Mouse (Mus musculus) intestine, postnatal 0 days (tissue): ENCODE results near the gene Dnaaf1. TPM values are rescaled to one million over a fixed set of nuclear protein-coding genes. Genes with fewer than 3 reads are reported as not detected.

ENCODE experiments used
- ATAC-seq: fragments of 200-750 bp; cut with Nextera tagmentation; 2 replicates; pipeline ENCODE4 v1.8.0; 2017; ENCODE audit warnings: mild to moderate bottlenecking, moderate TSS enrichment, moderate library complexity
- H3K27ac ChIP-seq: fragments of 300-500 bp; sonication (generic); 2 replicates; pipeline ENCODE4 v1.5.1; 2014; ENCODE audit warnings: mild to moderate bottlenecking, low read depth, low read length, moderate library complexity
- H3K27me3 ChIP-seq: fragments of 300-500 bp; sonication (generic); replicated peaks from 2 replicates; pipeline ENCODE4 v1.6.1; 2014; ENCODE audit warnings: low read length, mixed read lengths; ENCODE audit not compliant: control insufficient read depth, insufficient read depth
- H3K36me3 ChIP-seq: fragments of 300-500 bp; sonication (generic); 2 replicates; pipeline ENCODE4 v1.6.1; 2014; ENCODE audit warnings: mild to moderate bottlenecking, moderate library complexity; ENCODE audit not compliant: control insufficient read depth, insufficient read depth
- H3K4me1 ChIP-seq: fragments of 300-500 bp; sonication (generic); replicated peaks from 2 replicates; pipeline ENCODE4 v1.6.1; 2014; ENCODE audit warnings: antibody characterized with exemption, low read length, mixed read lengths; ENCODE audit not compliant: control insufficient read depth, insufficient read depth
- H3K4me2 ChIP-seq: fragments of 300-500 bp; sonication (generic); replicated peaks from 2 replicates; pipeline ENCODE4 v1.6.1; 2014; ENCODE audit warnings: low read depth, mild to moderate bottlenecking, moderate library complexity
- H3K4me3 ChIP-seq: fragments of 300-500 bp; sonication (generic); 2 replicates; pipeline ENCODE4 v1.5.1; 2014; ENCODE audit warnings: low read depth, low read length
- H3K9ac ChIP-seq: fragments of 300-500 bp; sonication (generic); 2 replicates; pipeline ENCODE4 v1.6.1; 2014; ENCODE audit warnings: mild to moderate bottlenecking, low read depth, low read length
- H3K9me3 ChIP-seq: fragments of 300-500 bp; sonication (generic); 2 replicates; pipeline ENCODE4 v1.6.1; 2016; ENCODE audit warnings: mixed run types; ENCODE audit not compliant: control insufficient read depth
- CTCF ChIP-seq: sonication (generic); IDR thresholded peaks from 2 replicates; pipeline ENCODE4 v1.5.1; 2016; ENCODE audit warnings: low read depth, mild to moderate bottlenecking, control low read depth, antibody characterized with exemption, moderate library complexity
- WGBS: fragments of 180-500 bp; shearing (Covaris S2); extraction: QIAGEN DNeasy Blood & Tissue Kit; methylation state at CpG from one replicate; pipeline ENCODE4 v1.1.7; 2014; 5-methylcytosine and 5-hydroxymethylcytosine counted together
- polyA plus RNA-seq: library from polyadenylated mRNA; unstranded; fragments of >200 nt; fragmentation: Nextera tagmentation; extraction: Ambion mirVana; gene quantifications from 2 replicates; pipeline ENCODE4 v1.2.1, GENCODE M21; 2015

Dnaaf1 gene
- polyA plus RNA-seq = 3.6 and 4.2 TPM in 2 replicates

DNA sequence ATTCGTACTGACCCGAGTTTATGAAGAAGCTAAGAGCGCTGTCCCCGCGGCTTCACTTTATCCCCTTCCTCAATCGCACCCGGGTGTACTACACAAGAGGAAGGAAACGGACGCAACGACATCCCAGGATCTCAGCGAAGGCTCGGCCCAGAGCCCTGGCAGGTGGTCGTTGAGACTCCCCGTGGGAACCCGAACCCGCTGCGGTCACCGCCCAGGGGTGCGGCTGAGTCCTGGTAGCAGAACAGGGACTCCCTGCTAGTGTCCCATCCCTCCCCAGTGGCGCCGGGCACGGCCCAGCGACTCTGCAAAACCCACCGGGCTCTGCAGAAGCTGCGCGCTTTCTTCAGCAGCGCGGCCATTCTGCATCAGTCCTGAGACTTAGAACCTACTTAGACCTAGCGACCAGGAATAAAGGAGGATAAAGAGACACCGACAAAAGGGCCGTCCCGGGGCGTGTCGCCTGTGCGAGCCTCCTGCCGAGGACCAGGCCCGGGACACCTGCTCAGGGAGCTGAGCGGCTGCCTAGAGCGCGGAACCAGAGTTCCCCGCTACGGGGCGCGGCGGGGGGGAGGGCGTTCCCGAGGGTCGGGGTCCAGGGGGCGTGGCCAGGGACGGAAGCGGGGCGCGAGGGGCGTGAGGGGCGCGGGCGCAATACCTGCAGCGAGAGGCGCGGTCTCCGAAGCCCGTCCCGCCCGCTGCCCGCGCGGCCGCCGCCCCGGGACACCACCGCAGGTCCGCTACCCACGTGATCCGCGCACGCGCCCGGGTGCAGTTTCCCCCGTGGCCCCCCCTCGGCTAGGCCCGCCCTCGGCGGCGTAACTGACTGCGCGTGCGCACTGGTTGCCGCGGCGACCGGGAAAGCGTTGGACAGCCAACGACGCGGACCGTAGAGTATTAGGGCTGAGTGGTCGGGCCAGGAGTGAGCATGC, at the start of gene Dnaaf1, which contains the start of gene Hsdl1:
TSS of gene Dnaaf1 (plus strand) at position 799 of the 929 bp plus-strand sequence.
TSS of gene Hsdl1 (minus strand) at position 747 of the 929 bp plus-strand sequence.
- under 1% methylated on average over 86 of the region's 97 CpGs for WGBS
- H3K9me3 ChIP-seq = no peaks in the 10 kb centered on the region
- ATAC-seq = peak; percentile 85
- peak within 1 kb of the TSS; percentile 75 for H3K4me3 ChIP-seq
- H3K4me1 ChIP-seq = 0 out of 2 replicates have a peak, but pooled peaks cover 10% of the 10 kb centered on the region
- no peaks in the 10 kb centered on the region for H3K27me3 ChIP-seq
- H3K9ac ChIP-seq = peak within 1 kb of the TSS; percentile 64
- TF ChIP-seq CTCF = peak; percentile 61
- H3K27ac ChIP-seq = peak within 1 kb of the TSS; percentile 88
- no peaks in the 10 kb centered on the region for H3K36me3 ChIP-seq
- peak within 1 kb of the TSS; percentile 99 for H3K4me2 ChIP-seq

DNA sequence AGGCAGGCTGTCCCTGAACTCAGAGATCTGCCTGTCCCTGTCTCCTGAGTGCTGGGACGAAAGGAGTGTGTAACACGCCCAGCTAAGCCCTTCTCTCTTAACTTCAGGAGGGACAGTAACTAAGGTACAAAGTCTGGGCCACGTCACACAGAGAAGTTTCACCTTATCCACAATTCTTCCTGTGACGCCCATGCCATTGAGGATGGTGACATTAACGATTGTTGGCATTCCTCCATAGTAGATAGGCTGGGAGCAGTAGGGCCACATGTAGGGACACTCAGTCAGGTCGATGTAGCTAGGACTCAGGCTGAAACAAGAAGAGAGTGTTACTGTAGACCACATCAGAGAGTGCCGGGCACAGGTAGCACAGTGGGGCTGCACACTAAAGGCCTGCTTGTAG, 46.3 kb upstream of the Dnaaf1 start:
- Histone ChIP-seq H3K9me3 (no peaks in the 10 kb centered on the region), H3K36me3 (peaks cover 82% of the 10 kb centered on the region), H3K4me3 (no peak overlapping the region), H3K4me1 (0 out of 2 replicates have a peak, but pooled peaks cover 3% of the 10 kb centered on the region), H3K27ac (peak overlapping the region; percentile 77), H3K27me3 (no peaks in the 10 kb centered on the region), H3K4me2 (no peak overlapping the region), H3K9ac (no peak overlapping the region)
- WGBS = 50% methylated on average over 7 of the region's 7 CpGs
- ATAC-seq = peak; percentile 83
- TF ChIP-seq CTCF = no peak

DNA sequence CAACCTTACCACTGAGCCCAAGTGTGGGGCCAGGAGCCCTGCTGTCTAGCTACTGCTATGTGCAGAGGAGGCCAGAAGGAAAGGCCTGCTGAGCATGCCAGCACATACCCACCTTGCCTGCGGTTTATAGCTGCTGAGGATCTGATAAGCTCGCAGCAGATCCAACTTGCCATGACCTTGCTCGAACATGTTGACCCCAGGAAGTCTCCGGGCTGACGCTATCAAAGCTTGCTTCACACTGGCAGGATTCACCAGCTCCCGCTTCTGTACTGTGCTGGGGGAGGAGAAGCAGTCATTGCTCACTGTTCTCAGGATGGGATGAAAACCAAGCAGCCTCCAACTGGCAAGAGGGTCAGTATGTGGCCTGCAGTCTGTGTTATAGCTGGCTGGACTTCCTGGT, 44.1 kb upstream of the Dnaaf1 start:
- H3K27ac ChIP-seq = peak overlapping the region; percentile 82
- TF ChIP-seq CTCF = no peak
- ATAC-seq = peak; percentile 36
- no peak overlapping the region for H3K9ac ChIP-seq
- no peak overlapping the region for H3K4me2 ChIP-seq
- no peaks in the 10 kb centered on the region for H3K9me3 ChIP-seq
- no peaks in the 10 kb centered on the region for H3K27me3 ChIP-seq
- H3K4me1 ChIP-seq = 0 out of 2 replicates have a peak, but pooled peaks cover 3% of the 10 kb centered on the region
- H3K4me3 ChIP-seq = no peak overlapping the region
- peaks cover 83% of the 10 kb centered on the region for H3K36me3 ChIP-seq
- 42% methylated on average over 6 of the region's 6 CpGs for WGBS

DNA sequence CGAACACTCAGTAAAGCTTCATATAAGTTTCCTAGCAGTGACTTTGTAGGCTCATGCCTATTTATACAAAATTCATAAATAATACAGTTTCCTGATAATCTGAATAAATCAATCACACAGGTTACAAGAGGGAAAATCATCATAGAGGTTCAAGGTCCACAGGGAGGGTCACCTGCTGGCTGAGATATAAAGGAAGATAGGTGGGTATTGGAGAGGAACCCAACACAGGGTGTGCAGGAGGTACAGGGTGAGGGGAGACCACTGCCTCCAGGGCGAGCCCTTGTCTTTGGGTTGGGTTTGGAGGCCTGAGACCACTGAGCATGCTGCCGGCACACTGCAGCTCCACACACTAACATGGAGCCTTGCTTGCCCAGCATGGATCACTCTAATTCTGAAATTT, 43.6 kb upstream of the Dnaaf1 start:
- Histone ChIP-seq H3K4me2 (no peak overlapping the region), H3K27ac (peak overlapping the region; percentile 82), H3K27me3 (no peaks in the 10 kb centered on the region), H3K9ac (no peak overlapping the region), H3K36me3 (peaks cover 88% of the 10 kb centered on the region), H3K9me3 (no peaks in the 10 kb centered on the region), H3K4me3 (no peak overlapping the region), H3K4me1 (0 out of 2 replicates have a peak, but pooled peaks cover 3% of the 10 kb centered on the region)
- WGBS = 84% methylated on average over 3 of the region's 3 CpGs
- ATAC-seq = 0 out of 2 replicates have a peak, but pooled peaks have one; percentile 24
- TF ChIP-seq CTCF = no peak

DNA sequence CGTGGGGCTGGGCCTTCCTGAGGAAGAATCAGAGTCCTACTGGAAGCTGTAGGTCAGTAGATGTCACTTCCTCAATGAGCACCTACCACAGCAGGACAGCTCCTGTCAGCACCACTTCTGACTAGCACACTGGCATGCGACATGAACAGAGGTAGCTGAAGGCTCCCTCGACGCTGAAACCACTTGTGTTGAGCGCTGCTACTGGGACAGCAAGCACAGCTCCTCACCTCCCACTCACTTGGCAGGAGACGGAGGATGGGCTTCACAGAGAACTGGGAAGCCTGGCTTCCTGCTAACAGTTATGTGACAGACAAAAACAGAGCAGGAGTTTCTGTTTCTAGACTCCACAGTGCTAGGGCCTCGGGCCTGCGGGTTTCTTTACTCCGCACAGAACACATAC, 43.1 kb upstream of the Dnaaf1 start:
- no peaks in the 10 kb centered on the region for H3K9me3 ChIP-seq
- TF ChIP-seq CTCF = no peak
- ATAC-seq = no peak
- 0 out of 2 replicates have a peak, but pooled peaks cover 3% of the 10 kb centered on the region for H3K4me1 ChIP-seq
- no peaks in the 10 kb centered on the region for H3K27me3 ChIP-seq
- peak overlapping the region; percentile 82 for H3K27ac ChIP-seq
- peaks cover 93% of the 10 kb centered on the region for H3K36me3 ChIP-seq
- no peak overlapping the region for H3K4me2 ChIP-seq
- WGBS = 86% methylated on average over 9 of the region's 9 CpGs
- H3K9ac ChIP-seq = no peak overlapping the region
- no peak overlapping the region for H3K4me3 ChIP-seq

DNA sequence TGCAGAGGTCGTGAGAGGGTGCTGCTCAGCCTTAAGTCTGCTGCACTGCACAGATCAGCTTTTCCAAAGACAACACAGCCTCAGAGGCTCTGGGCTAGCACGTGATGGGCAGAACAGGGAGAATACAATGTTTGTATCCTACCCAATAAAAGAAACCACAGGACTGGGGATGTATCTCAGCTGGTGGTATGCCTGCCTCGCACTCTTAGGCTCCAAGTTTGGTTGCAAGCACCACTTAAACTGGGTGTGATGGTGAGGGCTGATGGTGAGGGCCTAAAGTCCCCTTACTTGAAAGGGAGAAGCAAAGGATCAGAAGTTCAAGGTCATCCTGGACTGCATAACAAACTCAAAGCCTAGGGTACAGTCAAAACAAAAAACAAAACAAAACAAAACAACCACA, 30.4 kb upstream of the Dnaaf1 start:
- 70% methylated on average over 3 of the region's 3 CpGs for WGBS
- peaks cover 65% of the 10 kb centered on the region for H3K36me3 ChIP-seq
- H3K9me3 ChIP-seq = no peaks in the 10 kb centered on the region
- TF ChIP-seq CTCF = no peak
- no peak for ATAC-seq
- H3K27ac ChIP-seq = no peak overlapping the region
- H3K4me1 ChIP-seq = no peaks in the 10 kb centered on the region
- H3K4me2 ChIP-seq = no peak overlapping the region
- H3K4me3 ChIP-seq = no peak overlapping the region
- no peak overlapping the region for H3K9ac ChIP-seq
- no peaks in the 10 kb centered on the region for H3K27me3 ChIP-seq
